Mouse (Mus musculus) testis, adult 2 months (tissue): ENCODE results near the gene Grid1. TPM values are rescaled to one million over a fixed set of nuclear protein-coding genes. Genes with fewer than 3 reads are reported as not detected.

Experiments
- H3K27ac ChIP-seq: fragments of 200-500 bp; 2 replicates; pipeline ENCODE4 v1.5.1; 2012; ENCODE audit warnings: low read depth, low read length; ENCODE audit not compliant: control insufficient read depth, insufficient read depth
- H3K27me3 ChIP-seq: fragments of 200-500 bp; 2 replicates; pipeline ENCODE4 v1.6.1; 2012; ENCODE audit warnings: mild to moderate bottlenecking, low read length, moderate library complexity; ENCODE audit not compliant: control insufficient read depth, insufficient read depth
- H3K36me3 ChIP-seq: fragments of 200-500 bp; 2 replicates; pipeline ENCODE4 v1.6.1; 2012; ENCODE audit warnings: mild to moderate bottlenecking, low read length; ENCODE audit not compliant: control insufficient read depth, insufficient read depth
- H3K4me1 ChIP-seq: fragments of 200-500 bp; 2 replicates; pipeline ENCODE4 v1.6.1; 2012; ENCODE audit warnings: low read length; ENCODE audit not compliant: control insufficient read depth, insufficient read depth
- H3K4me3 ChIP-seq: fragments of 200-500 bp; 2 replicates; pipeline ENCODE4 v1.5.1; 2012; ENCODE audit warnings: low read depth, mild to moderate bottlenecking, low read length, moderate library complexity, mixed read lengths; ENCODE audit not compliant: control insufficient read depth
- CTCF ChIP-seq: fragments of 200-500 bp; IDR thresholded peaks from 2 replicates; pipeline ENCODE4 v1.5.1; 2012; ENCODE audit warnings: low read depth, mild to moderate bottlenecking, inconsistent platforms, low read length, moderate library complexity; ENCODE audit not compliant: control insufficient read depth, insufficient read depth, insufficient replicate concordance
- POLR2A ChIP-seq: fragments of 200-500 bp; IDR thresholded peaks from 2 replicates; pipeline ENCODE4 v1.6.1; 2012; ENCODE audit warnings: low read depth, mild to moderate bottlenecking, inconsistent platforms, low read length, moderate library complexity; ENCODE audit not compliant: control insufficient read depth
- polyA plus RNA-seq: library from polyadenylated mRNA; depleted of rRNA; stranded (reverse); fragments of >200 nt; gene quantifications from 2 replicates; pipeline ENCODE4 v1.2.3, GENCODE M21; 2012

Grid1 gene
- polyA plus RNA-seq, 1 experiment = 1.4 TPM

DNA sequence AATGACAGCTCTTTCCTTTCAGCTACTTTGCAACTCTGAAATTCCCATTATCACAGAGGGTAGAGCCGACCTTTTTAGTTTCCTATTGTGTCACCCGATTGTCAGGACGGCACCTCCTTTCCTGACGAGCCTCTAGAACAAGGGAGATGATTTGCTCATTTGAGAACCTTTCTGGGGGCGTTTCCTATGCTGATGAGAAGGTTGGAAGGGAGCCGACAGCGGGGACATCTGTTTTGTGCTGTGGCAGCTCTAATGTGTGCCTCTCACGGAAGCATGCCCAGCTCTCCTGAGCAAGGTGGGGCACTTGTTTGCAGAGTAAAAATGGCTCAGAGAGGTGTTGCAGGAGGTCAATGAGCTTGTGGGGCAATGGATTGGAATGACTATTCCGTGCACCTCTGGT lies 189.2 kb downstream of the Grid1 start:
- H3K4me1 ChIP-seq = no peaks in the 10 kb centered on the region
- H3K27me3 ChIP-seq = no peaks in the 10 kb centered on the region
- no peak overlapping the region for H3K4me3 ChIP-seq
- H3K27ac ChIP-seq = no peak overlapping the region
- TF ChIP-seq POLR2A (no peak), CTCF (no peak)
- no peaks in the 10 kb centered on the region for H3K36me3 ChIP-seq

DNA sequence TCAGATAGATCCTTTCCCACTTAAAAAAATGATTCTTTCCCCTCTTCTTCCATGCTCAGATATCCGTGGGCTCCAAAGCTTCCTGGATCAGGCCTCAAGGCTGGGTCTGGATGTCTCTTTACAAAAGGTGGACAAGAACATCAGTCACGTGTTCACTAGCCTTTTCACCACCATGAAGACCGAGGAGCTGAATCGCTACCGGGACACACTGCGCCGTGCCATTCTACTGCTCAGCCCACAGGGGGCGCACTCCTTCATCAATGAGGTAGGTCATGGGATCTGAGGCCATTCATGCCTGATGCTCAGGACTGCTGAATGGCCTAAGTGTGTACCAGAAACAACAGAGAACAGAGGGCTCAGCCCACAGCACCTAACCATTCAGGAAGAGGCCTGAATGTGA lies 206.8 kb downstream of the Grid1 start:
- no peak overlapping the region for H3K27ac ChIP-seq
- no peaks in the 10 kb centered on the region for H3K4me1 ChIP-seq
- TF ChIP-seq POLR2A = no peak
- TF ChIP-seq CTCF = peak; percentile 77; the same call in 1 of the 2 replicates
- no peaks in the 10 kb centered on the region for H3K27me3 ChIP-seq
- H3K36me3 ChIP-seq = no peaks in the 10 kb centered on the region
- H3K4me3 ChIP-seq = no peak overlapping the region

DNA sequence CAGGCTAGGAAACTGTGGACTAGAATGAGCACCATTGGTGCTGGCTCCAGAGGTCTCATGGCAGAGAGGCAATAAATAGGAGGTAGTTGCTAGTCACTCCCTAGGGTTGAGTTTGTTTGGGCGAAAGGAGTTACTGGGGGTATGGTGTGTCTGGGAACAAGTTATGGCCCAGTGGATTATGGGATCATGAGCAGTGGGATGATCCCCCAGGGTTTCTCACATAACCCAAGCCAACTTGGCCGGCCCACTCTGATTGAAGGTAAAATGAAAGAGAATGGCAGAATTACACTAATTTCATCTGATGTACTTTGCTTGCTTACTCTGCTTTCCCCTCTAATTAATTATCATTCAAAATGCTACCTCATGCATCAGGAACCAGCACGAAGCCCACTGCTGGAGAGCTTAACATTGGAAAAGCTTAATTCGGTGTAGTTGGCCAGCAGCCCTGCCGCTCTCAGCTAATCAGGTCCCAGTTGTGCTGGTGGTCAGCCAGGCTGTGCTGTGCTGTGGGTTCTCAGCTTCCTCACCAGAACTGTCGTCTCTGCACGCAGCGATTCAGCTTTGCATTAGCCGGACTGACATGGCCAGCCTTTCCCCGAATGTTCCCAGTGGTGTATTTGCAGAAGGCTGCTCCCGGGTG lies 207.7 kb downstream of the Grid1 start:
- Histone ChIP-seq H3K27me3 (no peaks in the 10 kb centered on the region), H3K27ac (no peak overlapping the region), H3K4me1 (no peaks in the 10 kb centered on the region), H3K36me3 (no peaks in the 10 kb centered on the region), H3K4me3 (no peak overlapping the region)
- no peak for TF ChIP-seq CTCF
- no peak for TF ChIP-seq POLR2A

DNA sequence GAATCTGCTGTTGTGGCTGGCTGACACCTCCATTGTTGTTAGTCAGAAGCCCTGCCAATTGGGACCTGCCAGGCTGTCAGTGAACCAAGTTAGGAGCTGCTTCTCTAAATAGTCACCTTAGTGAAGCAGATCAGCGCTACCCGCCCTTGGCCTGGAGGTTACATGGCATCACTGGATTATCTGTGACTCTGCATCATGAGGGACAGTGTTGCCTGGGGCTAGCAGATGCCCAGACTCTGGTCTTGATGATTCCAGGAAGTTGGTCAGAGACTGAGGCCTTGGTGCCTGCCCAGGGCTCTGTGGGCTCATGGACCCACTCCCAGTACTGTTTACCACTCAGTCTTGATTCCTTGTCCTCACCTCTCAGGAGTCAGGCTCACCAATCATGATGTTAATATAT lies 209.7 kb downstream of the Grid1 start:
- Histone ChIP-seq H3K27ac (no peak overlapping the region), H3K4me1 (no peaks in the 10 kb centered on the region), H3K36me3 (no peaks in the 10 kb centered on the region), H3K27me3 (no peaks in the 10 kb centered on the region), H3K4me3 (no peak overlapping the region)
- TF ChIP-seq CTCF = no peak
- no peak for TF ChIP-seq POLR2A

DNA sequence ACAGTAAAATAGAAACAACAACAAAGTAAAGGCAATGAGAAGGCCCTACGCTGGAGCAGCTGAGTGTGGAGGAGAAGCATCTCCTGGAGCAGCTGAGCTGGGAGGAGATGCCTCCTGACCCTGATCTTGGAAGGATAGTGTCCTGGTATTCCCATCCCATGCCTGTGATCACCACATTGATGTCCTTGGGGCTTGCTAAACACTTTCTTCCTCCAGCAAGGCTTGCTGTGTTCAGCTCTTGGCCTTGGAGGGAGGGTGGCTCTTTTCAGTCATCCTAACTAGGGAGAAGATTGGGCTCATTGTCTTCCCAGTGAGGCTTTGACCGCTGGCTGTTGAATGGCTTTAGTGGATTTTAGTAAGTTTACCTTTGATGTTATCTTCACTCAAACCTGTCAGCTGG lies 210.4 kb downstream of the Grid1 start:
- Histone ChIP-seq H3K4me3 (no peak overlapping the region), H3K4me1 (no peaks in the 10 kb centered on the region), H3K27ac (no peak overlapping the region), H3K27me3 (no peaks in the 10 kb centered on the region), H3K36me3 (no peaks in the 10 kb centered on the region)
- TF ChIP-seq POLR2A (no peak), CTCF (no peak)

DNA sequence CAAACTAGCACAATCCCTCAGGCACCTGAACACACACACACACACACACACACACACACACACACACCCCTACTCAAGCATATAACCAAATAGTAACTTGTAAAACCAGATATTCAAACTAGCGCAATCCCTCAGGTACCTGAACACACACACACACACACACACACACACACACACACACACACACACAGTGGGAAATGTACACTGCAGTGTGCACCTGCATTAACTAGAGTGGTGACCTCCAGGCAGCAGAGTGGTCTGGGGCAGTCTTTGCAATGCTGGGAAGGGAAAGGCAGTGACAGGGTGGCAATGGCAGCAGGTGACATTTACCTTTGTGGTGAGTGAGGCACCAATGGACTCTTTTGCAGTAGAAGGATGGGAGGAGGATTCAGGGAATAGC lies 212.4 kb downstream of the Grid1 start:
- Histone ChIP-seq H3K36me3 (no peaks in the 10 kb centered on the region), H3K4me1 (no peaks in the 10 kb centered on the region), H3K27me3 (no peaks in the 10 kb centered on the region), H3K27ac (no peak overlapping the region), H3K4me3 (no peak overlapping the region)
- TF ChIP-seq POLR2A = no peak
- TF ChIP-seq CTCF = no peak

DNA sequence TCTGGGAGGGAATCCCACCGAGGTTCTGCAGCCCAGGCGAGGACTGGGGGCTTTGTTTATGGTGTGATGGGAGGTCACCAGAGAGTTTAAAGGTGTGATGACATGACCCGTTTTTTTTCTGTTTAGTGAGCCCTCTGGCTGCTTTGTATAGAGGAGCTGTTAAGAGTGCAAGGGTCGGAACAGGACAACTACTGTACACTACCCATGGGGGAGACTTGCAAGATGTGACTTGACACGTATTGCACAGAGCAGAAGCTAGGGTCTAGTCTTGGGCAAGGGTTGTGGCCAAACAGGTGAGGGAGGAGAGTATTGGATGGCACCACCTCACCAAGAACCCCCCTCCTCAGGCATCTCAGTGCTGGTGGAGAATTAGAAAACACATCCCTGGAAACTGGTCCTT lies 224.4 kb downstream of the Grid1 start:
- H3K27me3 ChIP-seq = no peaks in the 10 kb centered on the region
- TF ChIP-seq POLR2A = no peak
- H3K4me1 ChIP-seq = no peaks in the 10 kb centered on the region
- H3K4me3 ChIP-seq = no peak overlapping the region
- no peak overlapping the region for H3K27ac ChIP-seq
- H3K36me3 ChIP-seq = no peaks in the 10 kb centered on the region
